Mouse (Mus musculus): ENCODE results near the gene Ralgps2.

DNA sequence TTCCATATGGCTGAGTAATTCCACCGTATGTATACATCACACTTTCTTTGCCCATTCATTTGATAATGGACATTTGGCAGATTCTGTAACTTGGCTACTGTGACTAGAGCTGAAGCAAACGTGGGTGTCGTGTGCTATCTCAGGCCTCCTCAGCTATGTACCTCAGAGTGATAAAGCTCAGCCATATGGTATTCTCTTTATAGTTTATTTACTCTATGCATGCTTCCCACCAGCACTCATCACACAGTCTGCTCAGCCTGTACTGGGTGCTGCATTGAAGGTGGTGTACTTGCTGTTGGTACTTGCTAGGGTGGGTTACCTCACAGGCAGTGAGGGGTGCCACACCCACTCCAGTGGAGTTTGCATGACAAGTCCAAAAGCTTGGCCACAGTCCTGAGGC, 174.1 kb downstream of the Ralgps2 start:
- no peak for TF ChIP-seq CTCF (IDR thresholded peaks at IDR 0.05; ENCODE audit: low read depth)
- TF ChIP-seq EP300 (IDR thresholded peaks at IDR 0.05; ENCODE audit: low read depth): no peak
